Mouse (Mus musculus): ENCODE results near the gene Zfp831.

DNA sequence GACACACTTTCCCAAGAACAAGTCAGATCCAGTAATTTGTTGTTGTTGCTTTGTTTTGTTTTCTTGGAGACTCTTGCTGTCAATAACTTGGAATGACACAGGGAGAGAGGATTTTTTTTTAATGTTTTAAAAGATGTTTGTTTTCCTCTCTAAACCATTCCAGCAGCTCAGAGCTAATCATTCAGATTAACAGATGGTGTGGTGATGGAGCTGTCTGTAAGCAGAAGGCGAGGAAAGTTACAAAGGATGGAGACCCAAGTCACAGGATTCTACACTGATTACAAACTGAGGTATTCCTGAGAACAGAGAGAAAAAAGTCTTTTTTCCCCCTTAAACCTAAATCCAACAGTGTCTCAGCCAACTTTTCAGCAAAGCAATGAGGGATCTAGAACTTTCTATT lies 19.3 kb downstream of the Zfp831 start:
- TF ChIP-seq TAL1 (IDR thresholded peaks at IDR 0.05; ENCODE audit: low read length) (no peak), CHD2 (IDR thresholded peaks at IDR 0.05; ENCODE audit: low read length) (no peak), USF1 (IDR thresholded peaks at IDR 0.05; ENCODE audit: low read depth, low read length) (no peak), POLR2AphosphoS2 (IDR thresholded peaks at IDR 0.05; ENCODE audit: low read length) (no peak), TCF12 (IDR thresholded peaks at IDR 0.05; ENCODE audit: low read depth, low read length) (no peak), ZKSCAN1 (IDR thresholded peaks at IDR 0.05; ENCODE audit: low read depth, low read length) (no peak), EP300 (IDR thresholded peaks at IDR 0.05; ENCODE audit: low read depth in 1 of 2, low read length in 2 of 2) (no peak), CTCF (IDR thresholded peaks at IDR 0.05 in 2 of 3, conservative IDR thresholded peaks at IDR 0.05 in 1 of 3; ENCODE audit: control insufficient read depth in 1 of 3, insufficient read depth in 1 of 3, low read depth in 2 of 3, low read length in 3 of 3, poor library complexity in 1 of 3, severe bottlenecking in 1 of 3) (no peak), ELF1 (IDR thresholded peaks at IDR 0.05; ENCODE audit: low read depth, low read length) (no peak)
